Mouse (Mus musculus) ovary, postnatal 14 days (tissue): ENCODE measurements at regions not wholly inside any gene's neighbourhood (a gene's known extent, or its start where the extent isn't known, plus 50 kb on each side); places are given as distances from the start of the nearest gene placed in this dataset.

Experiments
- DNase-seq: peaks from one replicate; pipeline ENCODE4 v3.0.0; 2022; ENCODE audit warnings: low spot score

DNA sequence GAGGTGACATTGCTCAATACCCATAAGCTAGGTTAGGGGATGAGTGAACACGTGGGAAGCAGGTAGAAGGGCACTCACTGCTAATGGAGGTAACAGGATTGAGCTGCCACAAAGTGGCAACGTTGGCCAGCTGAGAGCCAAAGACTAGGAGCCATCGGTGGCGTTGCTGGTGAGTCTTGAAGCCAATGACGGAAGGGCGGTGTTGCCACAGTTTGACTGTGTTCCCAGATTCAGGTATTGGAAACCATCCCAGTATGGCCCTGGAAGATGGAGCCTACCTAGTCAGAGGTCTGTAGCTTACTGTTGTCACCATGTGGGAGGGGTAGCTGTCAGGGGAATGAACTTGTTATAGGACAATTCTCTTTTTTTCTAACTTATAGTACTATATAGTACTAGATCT lies 158.4 kb downstream of the Ly86 start:
- DNase-seq = no peak

DNA sequence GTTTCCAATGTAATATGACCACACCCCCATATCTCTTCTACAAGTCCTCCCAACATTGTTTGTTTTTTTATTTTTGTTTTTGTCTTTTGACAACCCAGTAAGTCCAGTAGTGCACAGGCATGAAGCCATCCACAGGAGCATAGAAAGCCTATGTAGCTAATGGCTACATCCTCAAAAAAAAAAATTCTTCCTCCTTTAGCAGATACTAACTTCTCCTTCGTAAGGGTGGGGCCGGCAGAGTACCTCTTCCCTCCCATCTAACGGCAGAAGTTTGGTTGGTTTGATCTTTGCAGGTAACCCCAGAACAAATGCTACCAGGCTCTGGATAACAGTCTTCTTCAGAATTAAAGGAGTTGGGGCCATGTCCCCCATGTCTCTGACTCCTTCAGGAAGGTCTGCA lies 158.9 kb downstream of the Ly86 start:
- no peak for DNase-seq

DNA sequence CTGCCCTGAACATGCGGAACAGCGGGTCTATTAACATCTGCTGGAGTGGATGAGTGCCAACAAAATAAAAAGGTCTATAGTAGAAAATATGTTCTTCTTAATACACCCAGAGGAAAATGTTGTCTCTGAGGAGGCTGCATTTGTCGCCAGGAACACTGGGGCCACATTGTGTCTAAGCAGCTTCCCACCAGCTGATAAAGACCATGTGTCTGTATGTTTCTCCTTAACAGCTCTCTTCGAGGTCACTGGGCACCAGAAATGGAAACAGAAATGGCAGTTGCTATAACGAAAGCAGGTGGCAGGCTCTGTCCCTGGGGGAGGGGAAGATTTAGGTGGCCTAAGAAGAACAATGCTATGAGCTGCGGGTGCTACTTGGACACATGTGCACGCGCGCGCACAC lies 159.4 kb downstream of the Ly86 start:
- no peak for DNase-seq

DNA sequence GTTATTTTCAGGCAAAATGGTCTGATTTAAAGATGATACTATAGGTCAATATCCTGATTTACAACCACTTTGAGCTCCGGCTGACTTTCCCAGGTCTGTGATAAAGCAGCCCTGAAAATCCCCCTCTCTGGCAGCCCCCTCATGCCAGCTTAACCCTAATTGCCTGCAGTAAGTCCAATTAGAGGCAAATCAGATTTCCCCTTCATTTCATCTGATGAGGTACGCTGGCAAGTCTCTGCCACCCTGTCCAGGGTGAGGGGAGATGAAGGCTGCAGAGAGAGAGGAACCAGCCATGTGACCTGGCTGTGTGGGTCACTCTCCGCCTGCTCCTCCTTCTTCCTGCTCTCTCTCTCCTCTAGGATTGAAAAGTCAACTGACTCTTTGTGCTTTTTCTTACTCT lies 160.6 kb downstream of the Ly86 start:
- no peak for DNase-seq

DNA sequence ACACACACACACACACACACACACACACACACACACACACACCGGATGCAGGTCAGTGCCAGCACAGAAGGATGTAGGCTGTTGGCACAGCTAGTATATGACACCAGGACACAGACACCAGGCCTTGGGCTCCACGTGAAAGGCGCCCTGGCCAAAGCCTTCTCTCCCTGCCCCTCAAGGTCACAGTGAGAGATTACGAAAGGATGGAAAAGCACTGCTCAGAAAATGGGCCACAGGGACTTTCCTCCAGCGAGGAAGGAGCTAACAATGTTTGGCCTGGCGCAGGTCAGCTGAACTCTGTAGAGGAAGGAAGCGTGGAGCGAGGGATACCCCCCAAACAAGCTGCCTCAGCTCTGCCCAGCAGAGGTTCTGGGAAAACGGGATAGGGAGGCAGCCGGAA lies 161.0 kb downstream of the Ly86 start:
- no peak for DNase-seq

DNA sequence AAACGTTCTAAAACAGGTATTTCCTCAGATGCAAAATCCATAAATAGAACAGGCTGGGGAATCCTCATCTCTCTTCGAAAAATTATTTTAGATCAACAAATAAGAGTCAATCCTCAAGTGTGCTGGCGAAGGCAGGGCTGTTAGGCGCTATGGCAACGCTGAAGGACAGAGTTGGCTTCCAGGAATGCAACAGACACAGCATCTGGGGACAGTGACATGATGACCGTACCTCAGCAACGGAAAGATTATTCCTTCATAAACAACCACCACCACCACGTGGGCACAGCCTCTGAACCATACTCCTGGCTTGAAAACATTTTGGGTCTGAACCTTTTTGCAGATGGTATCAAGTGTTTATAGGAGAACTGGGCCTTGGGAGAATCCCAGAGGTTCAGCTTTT lies 161.7 kb downstream of the Ly86 start:
- DNase-seq = no peak

DNA sequence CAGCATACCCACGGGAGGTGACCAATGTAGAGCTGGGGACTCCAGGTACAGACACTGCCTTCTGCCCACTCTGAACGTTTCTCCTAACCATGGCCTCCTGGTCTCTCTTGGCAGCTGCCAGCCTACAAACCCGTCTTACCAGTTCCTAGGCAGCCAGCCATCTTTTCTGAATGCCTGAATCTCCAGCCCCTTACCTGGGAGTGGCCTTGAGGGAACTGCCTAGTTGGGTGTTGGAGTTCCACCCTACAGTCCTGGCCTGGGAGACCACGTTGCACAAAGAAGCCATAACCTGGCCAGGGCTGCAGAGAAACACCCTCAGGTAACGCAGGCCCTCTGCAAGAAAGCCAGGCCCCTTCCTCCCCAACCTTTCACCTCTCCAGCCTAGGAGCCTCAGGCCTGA lies 162.1 kb downstream of the Ly86 start:
- peak; percentile 62 for DNase-seq

DNA sequence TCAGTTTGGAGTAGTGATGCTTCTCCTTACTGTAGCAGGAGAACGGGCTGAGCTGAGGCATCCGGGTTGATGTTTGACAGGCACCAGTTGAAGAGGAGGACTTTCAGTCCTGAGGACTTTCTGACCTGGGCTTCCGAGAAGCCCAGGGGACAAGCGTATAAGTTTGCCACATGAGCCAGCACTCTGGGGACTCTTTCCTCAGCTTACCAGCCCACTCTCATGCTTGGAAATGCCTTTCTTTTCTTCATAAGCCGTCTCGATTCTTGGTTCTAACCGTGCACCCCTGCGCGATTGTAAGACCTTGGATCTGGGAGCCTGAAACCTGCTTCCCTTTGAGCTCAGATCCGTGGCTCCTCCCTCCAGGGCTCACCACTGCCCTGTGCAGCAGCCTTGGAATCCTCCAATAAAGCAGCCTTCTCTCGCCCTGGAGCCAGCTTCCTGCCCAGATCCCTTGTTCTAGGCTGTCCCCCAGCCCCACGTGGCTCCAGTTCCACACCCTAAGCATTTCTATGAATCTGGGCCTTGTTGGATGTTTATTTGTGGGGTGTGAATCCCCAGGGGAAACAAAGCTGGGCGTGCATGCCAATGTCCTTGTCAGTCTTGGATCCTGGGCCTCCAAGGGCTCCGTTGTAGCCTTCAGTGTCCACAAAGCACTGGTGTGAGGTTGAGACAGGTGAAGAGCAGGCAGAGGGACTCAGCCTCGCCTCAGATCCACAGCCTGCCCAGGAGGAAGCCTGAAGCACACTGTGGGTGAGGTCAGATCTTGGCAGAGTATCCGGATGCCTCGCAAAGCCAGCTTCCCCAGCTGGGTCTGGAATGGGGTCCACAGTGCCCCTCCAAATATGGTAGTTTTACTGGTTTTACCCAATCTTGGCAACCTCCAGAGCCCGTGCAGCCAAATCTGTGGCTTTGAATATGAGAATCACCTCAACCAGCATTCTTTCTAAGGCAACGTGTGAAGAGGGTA lies 163.7 kb downstream of the Ly86 start:
- DNase-seq = no peak

DNA sequence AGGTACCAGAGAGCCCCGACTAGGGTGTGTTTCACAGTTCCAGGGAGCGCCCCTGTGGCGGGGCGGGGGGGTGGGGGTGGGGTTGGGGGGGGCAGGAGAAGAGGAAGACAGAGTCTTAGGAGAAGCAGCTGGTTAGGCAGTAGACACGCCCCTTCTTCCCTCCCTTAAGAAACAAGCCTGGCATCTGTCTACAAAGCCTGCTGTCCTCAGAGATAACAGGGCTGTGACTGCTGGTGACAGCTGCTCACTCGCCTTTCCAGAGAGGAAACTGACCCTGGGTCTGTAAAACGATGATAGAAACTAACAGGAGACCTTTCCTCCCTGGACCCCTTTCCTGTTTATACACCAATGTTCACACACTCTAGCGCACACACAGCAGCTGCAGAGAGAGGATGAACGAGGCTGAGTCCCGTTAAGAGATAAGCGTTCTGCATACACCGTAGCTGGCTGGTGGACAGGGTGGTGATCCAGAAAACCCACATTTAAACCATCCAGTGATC lies 164.4 kb downstream of the Ly86 start:
- no peak for DNase-seq

DNA sequence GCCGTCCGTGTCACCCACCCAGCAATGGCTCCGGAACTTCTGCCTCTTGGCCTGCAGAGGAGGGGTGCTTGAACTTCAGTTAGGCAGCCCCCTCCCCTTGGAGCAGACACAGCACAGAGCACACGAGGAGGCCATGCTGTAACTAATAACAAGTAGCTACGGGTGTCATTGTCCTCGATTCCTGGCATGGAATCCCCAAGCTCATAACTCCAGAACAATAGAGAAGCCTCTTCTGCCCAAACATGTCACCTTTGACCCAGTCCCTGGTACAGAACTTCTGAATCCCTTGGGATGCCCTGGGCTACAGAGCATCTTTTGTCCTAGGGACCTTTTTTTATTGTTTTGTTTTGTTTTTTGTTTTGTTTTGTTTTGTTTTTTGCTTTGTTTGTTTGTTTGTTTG lies 165.5 kb downstream of the Ly86 start:
- DNase-seq = no peak

DNA sequence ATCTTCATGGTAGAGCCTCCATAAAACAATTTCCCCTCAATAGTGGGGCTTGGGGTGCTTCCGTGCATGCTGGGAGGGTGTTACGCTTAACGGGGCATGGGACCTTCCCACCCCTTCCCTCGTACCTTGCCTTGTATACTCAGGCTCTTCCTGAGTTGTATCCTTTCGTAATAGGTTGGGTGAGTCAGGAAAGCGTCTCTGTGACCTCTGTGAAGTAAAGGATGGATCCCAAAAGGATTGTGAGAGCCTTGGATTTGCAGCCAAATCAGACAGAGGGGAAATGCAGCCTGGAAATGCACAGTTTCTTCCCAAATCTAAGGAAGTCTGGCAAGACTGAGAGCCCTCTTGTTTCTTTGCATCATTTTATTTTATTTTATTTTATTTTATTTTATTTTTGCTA lies 166.0 kb downstream of the Ly86 start:
- no peak for DNase-seq

DNA sequence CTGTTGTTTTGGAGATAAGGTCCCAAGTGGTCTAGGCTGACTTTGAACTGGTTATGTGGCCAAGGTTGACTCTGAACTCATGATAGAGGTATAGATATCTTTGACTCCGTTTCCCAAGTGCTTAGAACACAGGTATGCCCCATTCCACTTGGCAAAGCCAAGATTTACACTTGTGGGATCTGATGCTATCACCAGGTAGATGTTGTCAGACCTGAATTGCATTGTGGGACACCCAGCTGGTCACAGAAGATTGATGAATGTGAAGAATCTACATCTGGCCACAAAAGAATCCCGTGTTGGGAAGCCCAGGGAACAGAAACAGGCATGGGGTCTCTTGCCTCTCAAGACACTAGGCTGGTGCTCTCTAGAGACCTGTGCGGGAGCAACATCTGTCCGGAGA lies 166.4 kb downstream of the Ly86 start:
- DNase-seq = no peak

DNA sequence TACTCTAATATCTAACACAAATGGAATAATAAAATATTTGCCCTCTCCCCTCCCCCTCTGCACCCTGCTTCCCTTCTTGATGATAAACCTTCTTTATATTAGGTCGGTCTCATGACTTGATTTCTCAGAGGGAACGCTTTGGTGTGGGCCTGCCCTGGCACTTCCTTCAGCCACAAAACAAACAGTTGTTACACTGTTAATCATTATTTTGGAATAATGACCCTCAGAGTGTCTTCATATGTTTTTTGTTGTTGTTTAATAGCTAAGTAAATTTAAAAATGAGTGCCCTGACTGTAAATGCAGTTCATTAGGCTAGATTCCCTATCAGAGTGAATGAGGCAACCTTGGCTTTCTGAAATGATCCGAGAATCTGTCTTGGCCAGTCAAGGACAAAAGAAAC lies 167.8 kb downstream of the Ly86 start:
- no peak for DNase-seq

DNA sequence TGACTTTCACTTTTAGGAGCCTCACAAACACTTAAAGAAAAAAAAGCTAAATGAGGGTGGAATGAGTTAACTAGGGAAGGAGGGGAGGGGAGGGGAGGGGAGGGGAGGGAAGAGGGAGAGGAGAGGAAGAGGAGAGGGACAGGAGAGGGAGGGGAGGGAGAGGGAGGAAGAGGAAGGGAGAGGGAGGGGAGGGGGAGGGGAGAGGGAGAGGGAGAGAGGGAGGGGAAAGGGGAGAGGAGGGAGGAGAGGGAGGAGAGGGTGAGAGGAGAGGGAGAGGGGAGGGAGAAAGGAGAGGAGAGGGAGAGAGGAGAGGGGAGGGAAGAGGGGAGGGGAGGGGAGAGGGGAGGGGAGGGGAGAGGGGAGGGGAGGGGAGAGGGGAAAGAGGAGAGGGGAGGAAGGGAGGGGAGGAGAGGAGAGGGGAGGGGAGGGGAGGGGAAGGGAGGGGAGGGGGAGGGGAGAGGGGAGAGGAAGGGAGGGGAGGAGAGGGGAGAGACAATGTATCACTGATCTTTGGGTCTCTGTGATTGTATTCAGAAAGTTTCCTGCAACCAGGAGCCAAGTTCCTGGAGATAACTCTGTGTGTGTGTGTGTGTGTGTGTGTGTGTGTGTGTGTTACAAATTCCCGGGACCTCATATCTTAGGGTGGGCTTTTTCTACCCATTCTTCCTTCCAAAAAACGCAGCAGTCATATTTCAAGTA lies 168.3 kb downstream of the Ly86 start:
- no peak for DNase-seq

DNA sequence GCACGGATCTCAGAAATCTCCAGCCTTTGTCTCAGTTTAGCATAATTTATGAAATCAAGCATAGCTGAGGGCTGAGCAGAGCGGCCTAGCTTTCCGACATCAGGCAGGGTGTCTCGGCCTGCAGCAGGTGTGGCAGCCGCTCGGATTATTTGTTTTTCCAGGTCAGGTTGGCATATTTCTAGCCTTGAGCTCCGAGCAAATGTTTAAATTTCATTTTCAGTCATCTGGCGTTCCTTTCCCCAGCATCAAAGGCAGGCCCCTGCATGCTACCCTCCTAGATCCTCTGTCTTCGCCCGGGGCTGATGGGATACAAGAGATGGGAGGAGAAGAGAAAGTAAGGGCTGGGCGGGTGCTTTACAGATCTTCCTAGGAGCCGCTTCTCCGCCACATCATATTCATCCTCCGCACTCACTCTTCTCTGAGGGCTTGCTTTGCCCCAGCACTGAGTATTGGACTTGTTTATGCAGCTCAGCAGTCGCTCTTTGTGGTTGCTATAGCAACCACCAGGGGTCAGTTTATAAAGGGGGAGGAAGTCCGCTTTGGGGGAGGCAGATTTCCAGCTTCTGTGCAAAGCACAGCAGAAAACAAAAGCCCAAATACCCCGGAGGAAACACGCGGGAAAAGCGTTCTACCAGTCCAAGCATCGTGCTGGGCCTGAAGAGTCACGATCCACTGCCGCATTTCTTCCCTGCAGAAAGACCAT lies 169.0 kb downstream of the Ly86 start:
- no peak for DNase-seq

DNA sequence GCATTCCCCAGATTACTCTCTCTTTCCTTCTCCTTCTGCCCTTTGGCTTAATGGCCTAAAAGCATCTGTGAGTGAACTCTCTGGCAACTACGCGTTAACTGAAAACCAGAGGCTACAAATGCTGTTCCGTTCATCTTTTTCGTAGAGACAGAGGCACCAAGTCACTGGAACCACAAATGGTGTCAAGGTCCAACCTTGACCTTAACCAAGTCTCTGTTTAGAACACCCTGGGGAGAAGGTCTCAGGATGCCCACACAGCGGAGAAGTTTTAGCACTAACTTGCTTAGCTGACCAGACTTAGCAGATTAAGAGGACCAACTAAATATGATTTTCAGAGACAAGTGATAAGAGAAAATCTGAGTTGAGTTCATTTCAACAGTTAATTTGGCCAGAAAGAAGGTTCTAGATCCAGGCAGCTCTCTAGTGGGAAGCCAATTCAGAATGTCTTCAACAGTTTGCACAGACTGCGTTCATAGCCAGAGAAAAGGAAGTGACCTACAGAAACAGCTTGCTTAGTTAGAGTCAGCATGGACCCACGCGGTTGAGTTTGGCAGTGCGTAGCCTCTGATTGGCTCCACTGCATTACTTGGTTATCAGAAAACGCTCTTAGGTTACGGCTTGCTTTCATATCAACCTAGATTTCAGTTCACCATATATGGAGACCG lies 169.8 kb downstream of the Ly86 start:
- DNase-seq = no peak

DNA sequence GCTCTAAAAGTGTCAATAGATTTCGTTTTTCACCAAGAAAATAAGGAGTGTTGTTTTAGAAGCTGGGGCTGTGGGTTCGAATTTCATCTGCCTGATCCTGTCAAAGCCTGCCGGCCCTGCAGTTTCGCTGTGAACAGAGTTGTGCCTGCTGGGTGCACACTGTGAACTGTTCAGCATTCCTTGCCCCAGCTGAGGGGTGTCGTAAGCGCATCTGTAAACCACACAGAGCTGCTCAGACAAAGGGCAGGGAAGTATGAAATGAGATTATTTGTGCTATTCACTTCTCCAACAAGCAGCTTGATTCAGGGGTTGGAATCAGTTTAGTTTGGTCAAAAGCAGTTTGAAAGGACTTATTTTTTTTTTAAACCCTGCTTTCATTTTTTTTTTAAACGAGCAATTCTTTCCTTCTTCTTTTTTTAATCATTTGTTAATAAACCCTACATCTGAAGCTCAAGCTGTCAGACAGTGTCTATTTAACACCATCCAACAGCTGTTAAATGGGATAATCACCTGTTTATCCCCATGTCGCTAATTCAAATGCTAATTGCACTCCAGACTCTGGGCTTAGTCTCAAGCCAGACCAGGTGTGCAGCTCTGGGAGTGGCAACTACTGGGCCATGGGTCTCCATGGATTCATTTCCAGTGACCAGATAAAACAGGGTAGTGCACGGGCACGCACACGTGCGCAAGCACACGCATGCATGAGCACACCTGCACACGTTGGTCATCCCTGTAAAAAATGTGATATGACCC lies 172.2 kb downstream of the Ly86 start:
- no peak for DNase-seq

DNA sequence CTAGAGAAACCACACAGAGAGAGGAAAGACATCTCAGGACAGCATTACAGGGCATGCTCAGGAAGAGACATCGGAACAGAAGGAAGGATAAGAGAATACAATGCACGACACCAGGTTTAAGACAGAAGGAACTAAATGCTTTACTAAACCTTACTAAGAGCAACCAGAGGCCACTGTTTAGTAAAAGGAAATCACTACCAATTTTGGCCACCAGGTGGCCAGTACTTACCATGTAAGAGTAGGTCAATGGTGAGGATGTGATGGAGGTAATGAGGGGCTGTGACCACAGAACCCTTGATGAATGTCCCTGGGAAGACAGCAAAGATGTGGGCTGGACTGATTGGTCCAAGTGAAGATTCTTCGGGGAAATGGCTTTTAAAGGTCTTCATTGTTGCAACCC lies 174.9 kb downstream of the Ly86 start:
- DNase-seq = no peak

DNA sequence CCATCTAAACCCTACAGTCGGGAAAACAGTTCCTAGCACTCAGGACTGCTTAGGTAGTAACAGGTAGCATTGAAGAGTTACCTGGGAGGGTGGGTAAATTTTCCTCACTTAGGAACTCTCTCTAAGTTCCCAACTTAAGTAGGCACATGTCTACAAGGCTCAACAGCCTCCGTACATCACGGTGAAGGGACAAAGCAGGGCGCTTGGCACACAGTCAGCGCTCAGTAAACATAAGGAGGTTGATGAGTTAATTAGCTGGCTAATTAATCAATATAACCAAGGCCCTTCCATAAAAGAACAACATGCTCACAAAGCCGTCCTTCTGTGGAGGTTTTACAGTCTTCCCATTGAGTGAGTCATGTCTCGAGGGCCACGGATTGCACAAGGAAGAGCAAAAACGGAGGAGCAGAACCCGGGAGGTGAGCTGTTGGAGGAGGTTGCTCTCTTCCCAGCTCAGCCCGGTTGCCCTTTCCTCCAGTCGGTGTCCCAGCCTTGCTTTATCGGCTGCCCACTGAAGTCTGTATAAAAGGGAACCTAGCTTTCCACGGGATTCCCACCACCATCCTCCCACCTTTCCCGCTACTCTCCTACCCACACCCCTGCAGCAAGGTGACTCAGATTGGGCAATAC lies 180.2 kb downstream of the Ly86 start:
- no peak for DNase-seq

DNA sequence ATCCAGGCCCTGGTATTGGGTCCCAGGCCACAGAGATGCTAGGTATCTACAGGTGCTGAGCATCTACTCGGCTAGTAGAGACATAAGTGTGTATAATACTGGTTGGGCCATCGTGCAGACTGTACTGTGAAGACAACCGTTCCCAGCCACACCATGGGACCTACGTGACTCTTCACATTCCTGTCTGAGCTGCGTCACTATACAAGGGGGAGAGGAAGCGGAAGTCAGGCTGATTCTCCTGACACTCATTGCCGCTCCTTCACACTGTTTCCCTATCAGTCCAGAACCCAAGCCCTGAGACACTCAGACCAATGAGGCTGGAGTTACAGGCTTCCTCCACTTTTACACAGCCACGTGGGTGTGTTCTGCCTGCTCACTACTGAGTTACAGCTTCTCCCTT lies 181.1 kb downstream of the Ly86 start:
- no peak for DNase-seq

DNA sequence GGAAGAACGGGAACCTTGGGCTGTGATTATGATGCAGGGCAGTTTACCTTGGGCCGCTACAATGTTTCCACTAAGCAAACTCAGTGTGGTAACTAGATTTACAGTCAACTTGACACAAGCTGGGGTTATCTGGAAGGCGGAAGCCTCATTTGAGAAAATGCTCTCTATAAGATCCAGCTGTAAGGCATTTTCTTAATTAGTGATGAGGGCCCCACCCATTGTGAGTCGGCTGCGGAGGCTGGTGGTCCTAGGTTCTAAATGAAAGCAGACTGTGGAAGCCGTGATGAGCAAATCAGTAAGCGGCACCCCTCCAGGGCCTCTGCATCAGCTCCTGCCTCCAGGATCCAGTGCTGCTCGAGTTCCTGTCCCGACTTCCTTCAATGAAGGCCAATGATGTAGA lies 183.4 kb downstream of the Ly86 start:
- no peak for DNase-seq
